Comparison of ENCODE assay signal across 8 mouse cellular contexts in genomic region chr5:92082821-92083401, GRCm38 (mm10). TPM values are rescaled to one million over a fixed set of nuclear protein-coding genes. Genes with fewer than 3 reads are reported as not detected.
DNase-seq lines count a peak whose midpoint lies in the region; ATAC-seq lines count a peak whose summit lies in the region.

No protein-coding gene starts in this region.

- H3K4me3 ChIP-seq in embryonic facial prominence, embryonic 11.5 days (ENCODE audit: low read depth, low read length) = peak overlapping the region; percentile 97
- H3K4me3 ChIP-seq in kidney, embryonic 14.5 days (ENCODE audit: low read length) = peak overlapping the region; percentile 71
- peak overlapping the region; percentile 89 for H3K4me3 ChIP-seq in liver, embryonic 15.5 days (replicated peaks)
- H3K4me3 ChIP-seq in neural tube, embryonic 12.5 days = peak overlapping the region; percentile 97

- peak; percentile 65 for DNase-seq in 3T3-L1 (ENCODE audit: low read depth, low spot score)
- peak; percentile 57 for DNase-seq in T-cell, adult 2 months (ENCODE audit: low spot score)
- DNase-seq in embryonic facial prominence, embryonic 11.5 days (ENCODE audit: low spot score) = peak; percentile 68
- DNase-seq in heart, adult 9 months (ENCODE audit: low spot score in 2 of 2) = peak; percentile 61 to 64
- DNase-seq in thymus, adult 18-20 months = peak; percentile 63 to 69

- H3K27ac ChIP-seq in embryonic facial prominence, embryonic 11.5 days (replicated peaks; ENCODE audit: low read depth, low read length) = peak overlapping the region; percentile 97
- peak overlapping the region; percentile 99 for H3K27ac ChIP-seq in kidney, embryonic 14.5 days (ENCODE audit: low read depth, low read length)
- H3K27ac ChIP-seq in liver, embryonic 15.5 days (replicated peaks) = peak overlapping the region; percentile 92
- peak overlapping the region; percentile 98 for H3K27ac ChIP-seq in neural tube, embryonic 12.5 days

- H3K9ac ChIP-seq in embryonic facial prominence, embryonic 11.5 days (replicated peaks; ENCODE audit: low read length) = peak overlapping the region; percentile 97
- peak overlapping the region; percentile 90 for H3K9ac ChIP-seq in kidney, embryonic 14.5 days (ENCODE audit: low read depth, low read length)
- H3K9ac ChIP-seq in liver, embryonic 15.5 days = peak overlapping the region; percentile 79
- peak overlapping the region; percentile 97 for H3K9ac ChIP-seq in neural tube, embryonic 12.5 days

- ATAC-seq in embryonic facial prominence, embryonic 11.5 days (replicated peaks; ENCODE audit: insufficient number of reproducible peaks, low FRiP score, low TSS enrichment, low read depth) = peak; percentile 76
- peak; percentile 74 for ATAC-seq in kidney, embryonic 14.5 days (ENCODE audit: low FRiP score, low TSS enrichment)
- ATAC-seq in liver, embryonic 15.5 days (ENCODE audit: insufficient read depth) = peak; percentile 56
- peak; percentile 82 for ATAC-seq in neural tube, embryonic 12.5 days (ENCODE audit: low FRiP score, low read depth)

- H3K9me3 ChIP-seq in embryonic facial prominence, embryonic 11.5 days (replicated peaks; ENCODE audit: control insufficient read depth, low read length) = no peaks in the 10 kb centered on the region
- no peaks in the 10 kb centered on the region for H3K9me3 ChIP-seq in kidney, embryonic 14.5 days (ENCODE audit: control insufficient read depth, low read length)
- no peaks in the 10 kb centered on the region for H3K9me3 ChIP-seq in liver, embryonic 15.5 days (replicated peaks)
- no peaks in the 10 kb centered on the region for H3K9me3 ChIP-seq in neural tube, embryonic 12.5 days

- no peaks in the 10 kb centered on the region for H3K36me3 ChIP-seq in embryonic facial prominence, embryonic 11.5 days (replicated peaks; ENCODE audit: control insufficient read depth, insufficient read depth, low read depth, low read length)
- H3K36me3 ChIP-seq in kidney, embryonic 14.5 days (ENCODE audit: control insufficient read depth, insufficient read depth, low read length) = no peaks in the 10 kb centered on the region
- H3K36me3 ChIP-seq in liver, embryonic 15.5 days (replicated peaks) = no peaks in the 10 kb centered on the region
- no peaks in the 10 kb centered on the region for H3K36me3 ChIP-seq in neural tube, embryonic 12.5 days

- peaks cover 2% of the 10 kb centered on the region; the same call in 1 of the 2 replicates for H3K4me1 ChIP-seq in embryonic facial prominence, embryonic 11.5 days (ENCODE audit: control insufficient read depth, insufficient read depth, low read length)
- H3K4me1 ChIP-seq in kidney, embryonic 14.5 days (ENCODE audit: control insufficient read depth, insufficient read depth, low read length) = peaks cover 11% of the 10 kb centered on the region; the same call in 1 of the 2 replicates
- H3K4me1 ChIP-seq in liver, embryonic 15.5 days (replicated peaks) = peaks cover 55% of the 10 kb centered on the region
- peaks cover 19% of the 10 kb centered on the region for H3K4me1 ChIP-seq in neural tube, embryonic 12.5 days

- H3K27me3 ChIP-seq in embryonic facial prominence, embryonic 11.5 days (ENCODE audit: control insufficient read depth, insufficient read depth, low read length) = no peaks in the 10 kb centered on the region
- no peaks in the 10 kb centered on the region for H3K27me3 ChIP-seq in kidney, embryonic 14.5 days (ENCODE audit: control insufficient read depth, insufficient read depth, low read length)
- no peaks in the 10 kb centered on the region for H3K27me3 ChIP-seq in liver, embryonic 15.5 days
- no peaks in the 10 kb centered on the region for H3K27me3 ChIP-seq in neural tube, embryonic 12.5 days (replicated peaks)

- WGBS in embryonic facial prominence, embryonic 11.5 days = under 1% methylated on average over 52 of the region's 55 CpGs
- under 1% methylated on average over 55 of the region's 55 CpGs for WGBS in kidney, embryonic 14.5 days
- WGBS in liver, embryonic 15.5 days (ENCODE audit: insufficient replicate concordance) = under 1% methylated on average over 55 of the region's 55 CpGs
- under 1% methylated on average over 55 of the region's 55 CpGs for WGBS in neural tube, embryonic 12.5 days

- peak overlapping the region; percentile 58 for H3K4me2 ChIP-seq in embryonic facial prominence, embryonic 11.5 days (ENCODE audit: low read depth, low read length)
- H3K4me2 ChIP-seq in kidney, embryonic 14.5 days (replicated peaks; ENCODE audit: low read depth, low read length) = peak overlapping the region; percentile 70
- H3K4me2 ChIP-seq in liver, embryonic 15.5 days = peak overlapping the region; percentile 99
- H3K4me2 ChIP-seq in neural tube, embryonic 12.5 days (replicated peaks) = peak overlapping the region; percentile 70

RNA-seq across cellular contexts. Expression of gene G3bp2, which starts 0.6 kb away (rescaled TPM):
- polyA plus RNA-seq in embryonic facial prominence, embryonic 11.5 days (2014; fragmentation: Nextera tagmentation; extraction: Ambion mirVana) = 275 and 289 TPM in 2 replicates
- 159 and 214 TPM in 2 replicates for polyA plus RNA-seq in kidney, embryonic 14.5 days (2014; fragmentation: Nextera tagmentation; extraction: Ambion mirVana)
- polyA plus RNA-seq in liver, embryonic 15.5 days (2015; fragmentation: Nextera tagmentation; extraction: Ambion mirVana) = 42.8 and 50.1 TPM in 2 replicates
- polyA plus RNA-seq in neural tube, embryonic 12.5 days (2016; fragmentation: Nextera tagmentation; extraction: Ambion mirVana) = 327 and 357 TPM in 2 replicates

RNA-seq across cellular contexts. Expression of gene Cdkl2, which starts 39.2 kb away (rescaled TPM):
- polyA plus RNA-seq in embryonic facial prominence, embryonic 11.5 days (2014; fragmentation: Nextera tagmentation; extraction: Ambion mirVana) = 0.60 and 0.93 TPM in 2 replicates
- polyA plus RNA-seq in kidney, embryonic 14.5 days (2014; fragmentation: Nextera tagmentation; extraction: Ambion mirVana) = 0.79 and 1.3 TPM in 2 replicates
- 0.29 and 0.37 TPM in 2 replicates for polyA plus RNA-seq in liver, embryonic 15.5 days (2015; fragmentation: Nextera tagmentation; extraction: Ambion mirVana)
- polyA plus RNA-seq in neural tube, embryonic 12.5 days (2016; fragmentation: Nextera tagmentation; extraction: Ambion mirVana) = 1.8 TPM in 2 replicates

RNA-seq across cellular contexts. Expression of gene Uso1, which starts 54.8 kb away (rescaled TPM):
- polyA plus RNA-seq in embryonic facial prominence, embryonic 11.5 days (2014; fragmentation: Nextera tagmentation; extraction: Ambion mirVana) = 25.7 and 26.0 TPM in 2 replicates
- 29.0 and 33.4 TPM in 2 replicates for polyA plus RNA-seq in kidney, embryonic 14.5 days (2014; fragmentation: Nextera tagmentation; extraction: Ambion mirVana)
- 20.2 and 20.4 TPM in 2 replicates for polyA plus RNA-seq in liver, embryonic 15.5 days (2015; fragmentation: Nextera tagmentation; extraction: Ambion mirVana)
- polyA plus RNA-seq in neural tube, embryonic 12.5 days (2016; fragmentation: Nextera tagmentation; extraction: Ambion mirVana) = 52.3 and 53.1 TPM in 2 replicates

Comparison
In these comparisons a context has a peak if more than half of its experiments do, and no peak if none do; other contexts are left out.
1. Peak in every context shown above with its lines: DNase-seq, ATAC-seq, H3K4me3 ChIP-seq and H3K27ac ChIP-seq.